Mouse (Mus musculus) heart, adult 2 months (tissue): Measurements from ENCODE around the gene Xpot.

Experiments
- CTCF ChIP-seq: fragments of 200-600 bp; IDR thresholded peaks from 2 replicates; pipeline ENCODE4 v1.8.1; 2022; ENCODE audit warnings: antibody characterized with exemption, mild to moderate bottlenecking, moderate library complexity
- EP300 ChIP-seq: fragments of 200-500 bp; IDR thresholded peaks from 2 replicates; pipeline ENCODE4 v1.6.1; 2011; ENCODE audit warnings: low read depth, low read length, control low read depth; ENCODE audit not compliant: insufficient read depth
- POLR2A ChIP-seq: fragments of 200-500 bp; IDR thresholded peaks from 2 replicates; pipeline ENCODE4 v1.6.1; 2011; ENCODE audit warnings: mild to moderate bottlenecking, low read depth, low read length, control low read depth; ENCODE audit not compliant: insufficient read depth

- no peak for TF ChIP-seq POLR2A
- TF ChIP-seq EP300, result no peak
- no peak for TF ChIP-seq CTCF
These were observed 79.0 kb downstream of the Xpot start for GRCm38 (mm10) chr10:121547162-121547561.
